18 mouse cellular contexts compared by ENCODE assay signal in genomic region chr16:38703501-38703900, GRCm38 (mm10). TPM values are rescaled to one million over a fixed set of nuclear protein-coding genes. Genes with fewer than 3 reads are reported as not detected.
A peak's percentile ranks its signal among the peaks of the same experiment; 100 is the strongest.
DNase-seq lines count a peak whose midpoint lies in the region; ATAC-seq lines count a peak whose summit lies in the region.
"Had no signal": no experiment of that assay in that cellular context is flagged by ENCODE, and none has a peak within 500 bp of the region (broad histone marks: within the 10 kb centered on the region; RNA-seq: fewer than 3 reads in every experiment).

No protein-coding gene starts in this region.

- intact Hi-C loops in heart, postnatal 36 days (cut with DNase I), result no loop called here

- no peaks in the 10 kb centered on the region for H3K27me3 ChIP-seq in embryonic facial prominence, embryonic 14.5 days (replicated peaks; ENCODE audit: control insufficient read depth, insufficient read depth, low read length)
- H3K27me3 ChIP-seq in embryonic facial prominence, embryonic 10.5 days (replicated peaks; ENCODE audit: low read depth, poor library complexity, severe bottlenecking), result no peaks in the 10 kb centered on the region
- no peaks in the 10 kb centered on the region for H3K27me3 ChIP-seq in heart, embryonic 13.5 days (replicated peaks)
- H3K27me3 ChIP-seq in limb, embryonic 10.5 days (ENCODE audit: low read depth, poor library complexity, severe bottlenecking), result no peaks in the 10 kb centered on the region
- H3K27me3 ChIP-seq: embryonic facial prominence, embryonic 13.5 days; forebrain, embryonic 13.5 days; kidney, embryonic 15.5 days; midbrain, embryonic 13.5 days had no signal

- no peaks in the 10 kb centered on the region for H3K9me3 ChIP-seq in embryonic facial prominence, embryonic 14.5 days (ENCODE audit: control insufficient read depth, low read length)
- H3K9me3 ChIP-seq in embryonic facial prominence, embryonic 10.5 days, result no peaks in the 10 kb centered on the region
- H3K9me3 ChIP-seq in heart, embryonic 13.5 days, result no peaks in the 10 kb centered on the region
- H3K9me3 ChIP-seq in limb, embryonic 10.5 days (replicated peaks), result no peaks in the 10 kb centered on the region
- H3K9me3 ChIP-seq: embryonic facial prominence, embryonic 13.5 days; forebrain, embryonic 13.5 days; kidney, embryonic 15.5 days; midbrain, embryonic 13.5 days had no signal

- H3K9ac ChIP-seq in embryonic facial prominence, embryonic 14.5 days (ENCODE audit: low read depth, low read length), result 0 out of 2 replicates have a peak overlapping the region, but pooled peaks have one; percentile 5
- H3K9ac ChIP-seq in heart, embryonic 13.5 days, result peak overlapping the region; percentile 45; the same call in 1 of the 2 replicates
- H3K9ac ChIP-seq: embryonic facial prominence, embryonic 13.5 days; forebrain, embryonic 13.5 days; kidney, embryonic 15.5 days; midbrain, embryonic 13.5 days had no signal

- 38% methylated on average over 6 of the region's 6 CpGs for WGBS in embryonic facial prominence, embryonic 14.5 days
- 38% methylated on average over 6 of the region's 6 CpGs for WGBS in embryonic facial prominence, embryonic 10.5 days
- 28% methylated on average over 6 of the region's 6 CpGs for WGBS in heart, embryonic 13.5 days
- WGBS in limb, embryonic 10.5 days, result 20% methylated on average over 6 of the region's 6 CpGs

- no peak overlapping the region for H3K4me2 ChIP-seq in embryonic facial prominence, embryonic 14.5 days (ENCODE audit: low read depth, low read length)
- peak overlapping the region; percentile 16; the same call in 1 of the 2 replicates for H3K4me2 ChIP-seq in heart, embryonic 13.5 days
- H3K4me2 ChIP-seq: embryonic facial prominence, embryonic 13.5 days; forebrain, embryonic 13.5 days; kidney, embryonic 15.5 days; midbrain, embryonic 13.5 days had no signal

- DNase-seq in embryonic facial prominence, embryonic 14.5 days (ENCODE audit: low spot score), result no peak
- DNase-seq in embryonic facial prominence, embryonic 10.5 days (ENCODE audit: low spot score), result no peak
- DNase-seq in heart, postnatal 36 days, result no peak
- peak; percentile 34 for DNase-seq in kidney, postnatal 10 days
- DNase-seq in kidney, postnatal 14 days, result no peak
- DNase-seq in limb, embryonic 10.5 days (ENCODE audit: low spot score), result peak; percentile 40
- DNase-seq: adrenal gland, postnatal 14 days; cerebellum, adult 9-10 months; gastrocnemius, postnatal 36 days; kidney, adult 11 months; left cerebral cortex, postnatal 4 days had no signal

- H3K27ac ChIP-seq in embryonic facial prominence, embryonic 14.5 days (replicated peaks; ENCODE audit: low read depth, low read length), result no peak overlapping the region
- no peak overlapping the region for H3K27ac ChIP-seq in embryonic facial prominence, embryonic 10.5 days (replicated peaks)
- peak overlapping the region; percentile 84; the same call in 1 of the 2 replicates for H3K27ac ChIP-seq in heart, embryonic 13.5 days (replicated peaks)
- H3K27ac ChIP-seq in limb, embryonic 10.5 days, result no peak overlapping the region
- H3K27ac ChIP-seq: embryonic facial prominence, embryonic 13.5 days; forebrain, embryonic 13.5 days; kidney, embryonic 15.5 days; midbrain, embryonic 13.5 days had no signal

- H3K4me3 ChIP-seq in embryonic facial prominence, embryonic 14.5 days (ENCODE audit: low read depth, low read length), result no peak overlapping the region
- no peak overlapping the region for H3K4me3 ChIP-seq in embryonic facial prominence, embryonic 10.5 days
- no peak overlapping the region for H3K4me3 ChIP-seq in heart, embryonic 13.5 days
- H3K4me3 ChIP-seq in limb, embryonic 10.5 days, result no peak overlapping the region
- H3K4me3 ChIP-seq: embryonic facial prominence, embryonic 13.5 days; forebrain, embryonic 13.5 days; kidney, embryonic 15.5 days; midbrain, embryonic 13.5 days had no signal

- no peak for ATAC-seq in embryonic facial prominence, embryonic 14.5 days (ENCODE audit: low read depth)
- ATAC-seq in heart, embryonic 13.5 days (ENCODE audit: extremely low read depth, insufficient number of reproducible peaks, low FRiP score, low TSS enrichment), result no peak
- ATAC-seq: CD4-positive, CD25-positive, alpha-beta regulatory T cell, adult 4 months; forebrain, embryonic 13.5 days; hindbrain, embryonic 16.5 days; midbrain, embryonic 13.5 days had no signal

- H3K4me1 ChIP-seq in embryonic facial prominence, embryonic 14.5 days (ENCODE audit: control insufficient read depth, insufficient read depth, low read length), result peaks cover 35% of the 10 kb centered on the region
- peaks cover 29% of the 10 kb centered on the region for H3K4me1 ChIP-seq in embryonic facial prominence, embryonic 10.5 days
- H3K4me1 ChIP-seq in heart, embryonic 13.5 days, result peaks cover 96% of the 10 kb centered on the region
- H3K4me1 ChIP-seq in limb, embryonic 10.5 days, result peaks cover 30% of the 10 kb centered on the region

- no peaks in the 10 kb centered on the region; the same call in 1 of the 2 replicates for H3K36me3 ChIP-seq in embryonic facial prominence, embryonic 14.5 days (ENCODE audit: control insufficient read depth, insufficient read depth, low read length)
- H3K36me3 ChIP-seq in embryonic facial prominence, embryonic 10.5 days (replicated peaks), result peaks cover 4% of the 10 kb centered on the region; the same call in 1 of the 2 replicates
- H3K36me3 ChIP-seq in heart, embryonic 13.5 days, result peaks cover 29% of the 10 kb centered on the region
- H3K36me3 ChIP-seq in limb, embryonic 10.5 days, result no peaks in the 10 kb centered on the region
- H3K36me3 ChIP-seq: embryonic facial prominence, embryonic 13.5 days; kidney, embryonic 15.5 days; midbrain, embryonic 13.5 days had no signal

RNA-seq across cellular contexts. Expression of gene Arhgap31, which starts 9.6 kb away (rescaled TPM):
- polyA plus RNA-seq in embryonic facial prominence, embryonic 14.5 days (2014; fragmentation: Nextera tagmentation; extraction: Ambion mirVana), result 17.3 and 17.6 TPM in 2 replicates
- 9.6 and 12.0 TPM in 2 replicates for polyA plus RNA-seq in embryonic facial prominence, embryonic 10.5 days (2016; fragmentation: Nextera tagmentation; extraction: Ambion mirVana)
- 26.2 and 27.9 TPM in 2 replicates for polyA plus RNA-seq in heart, embryonic 13.5 days (2015; fragmentation: Nextera tagmentation; extraction: Ambion mirVana)
- total RNA-seq in heart, postnatal 36 days (2021), result 10 to 100 TPM; 37.4 to 43.5 TPM
- polyA plus RNA-seq in limb, embryonic 10.5 days (2016; fragmentation: Nextera tagmentation; extraction: Ambion mirVana), result 6.3 and 6.7 TPM in 2 replicates

RNA-seq across cellular contexts. Expression of gene B4galt4, which starts 38.6 kb away (rescaled TPM):
- 30.2 and 31.9 TPM in 2 replicates for polyA plus RNA-seq in embryonic facial prominence, embryonic 14.5 days (2014; fragmentation: Nextera tagmentation; extraction: Ambion mirVana)
- 26.2 and 27.8 TPM in 2 replicates for polyA plus RNA-seq in embryonic facial prominence, embryonic 10.5 days (2016; fragmentation: Nextera tagmentation; extraction: Ambion mirVana)
- polyA plus RNA-seq in heart, embryonic 13.5 days (2015; fragmentation: Nextera tagmentation; extraction: Ambion mirVana), result 26.9 and 27.3 TPM in 2 replicates
- total RNA-seq in heart, postnatal 36 days (2021), result 10 to 100 TPM; 10.1 to 11.9 TPM
- 19.2 and 23.0 TPM in 2 replicates for polyA plus RNA-seq in limb, embryonic 10.5 days (2016; fragmentation: Nextera tagmentation; extraction: Ambion mirVana)

Comparison
In these comparisons a context has a peak if more than half of its experiments do, and no peak if none do; other contexts are left out.
1. DNase-seq: peak in kidney, postnatal 10 days (single experiment) and limb, embryonic 10.5 days (single experiment); none in embryonic facial prominence, embryonic 14.5 days (single experiment), embryonic facial prominence, embryonic 10.5 days (single experiment), heart, postnatal 36 days (0 of 2) and kidney, postnatal 14 days (single experiment).